Mouse (Mus musculus): ENCODE measurements at regions not wholly inside any gene's neighbourhood (a gene's known extent, or its start where the extent isn't known, plus 50 kb on each side); places are given as distances from the start of the nearest gene placed in this dataset.
A peak's percentile ranks its signal among the peaks of the same experiment; 100 is the strongest.

DNA sequence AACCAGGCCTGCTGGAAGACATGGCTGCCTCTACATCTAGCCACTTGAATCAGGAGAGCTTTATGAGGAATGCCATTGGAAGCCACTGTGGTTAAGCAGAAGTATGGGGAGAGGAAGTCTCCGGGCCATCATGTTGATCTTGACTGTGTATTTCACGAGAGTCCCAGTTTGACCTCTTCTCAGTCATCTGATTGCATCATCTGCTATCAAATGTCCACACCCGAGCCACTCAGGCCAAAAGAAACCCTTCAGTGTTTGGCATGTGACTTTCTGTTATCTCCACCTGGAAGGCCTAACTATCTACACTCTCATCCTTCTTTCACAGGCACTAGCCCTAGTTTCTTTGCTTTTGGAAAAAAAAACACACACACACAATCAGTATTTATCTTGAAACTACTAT is 186.9 kb upstream of the Id2 start:
- no peak for DNase-seq (ENCODE audit: low spot score)
- 89% methylated on average over 3 of the region's 3 CpGs for WGBS
- no peak for ATAC-seq (ENCODE audit: low read depth)
- no peaks in the 10 kb centered on the region for H3K4me1 ChIP-seq (ENCODE audit: control insufficient read depth, insufficient read depth, low read length)
- H3K27me3 ChIP-seq (replicated peaks; ENCODE audit: control insufficient read depth, insufficient read depth, low read length), result no peaks in the 10 kb centered on the region
- no peaks in the 10 kb centered on the region for H3K36me3 ChIP-seq (ENCODE audit: control insufficient read depth, insufficient read depth, low read length)
- no peak overlapping the region for H3K27ac ChIP-seq (replicated peaks; ENCODE audit: low read depth, low read length)
- H3K4me3 ChIP-seq (ENCODE audit: low read depth, low read length), result no peak overlapping the region
- no peaks in the 10 kb centered on the region for H3K9me3 ChIP-seq (ENCODE audit: control insufficient read depth, low read length)
- H3K4me2 ChIP-seq (ENCODE audit: low read depth, low read length), result no peak overlapping the region
- H3K9ac ChIP-seq (ENCODE audit: low read depth, low read length), result no peak overlapping the region

DNA sequence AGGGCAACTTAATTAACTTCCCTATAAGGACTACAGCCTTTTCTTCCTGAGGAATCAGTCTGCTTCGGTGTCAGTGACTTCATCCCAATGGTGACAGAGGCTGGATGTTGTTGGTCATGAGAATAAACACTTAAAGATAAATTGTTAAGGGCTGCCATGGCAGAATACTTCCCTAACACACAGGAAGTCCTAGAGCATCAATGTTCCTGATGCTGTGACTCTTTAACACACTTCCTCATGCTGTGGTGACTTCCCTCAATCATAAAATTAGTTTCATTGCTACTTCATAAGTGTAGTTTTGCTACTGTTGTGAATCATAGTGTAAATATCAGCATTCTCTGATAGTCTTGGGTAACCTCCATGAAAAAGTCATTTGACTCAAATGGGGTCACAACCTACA is 184.5 kb upstream of the Id2 start:
- no peak overlapping the region for H3K4me2 ChIP-seq (ENCODE audit: low read depth, low read length)
- no peaks in the 10 kb centered on the region for H3K27me3 ChIP-seq (replicated peaks; ENCODE audit: control insufficient read depth, insufficient read depth, low read length)
- no peaks in the 10 kb centered on the region for H3K9me3 ChIP-seq (ENCODE audit: control insufficient read depth, low read length)
- no peak for ATAC-seq (ENCODE audit: low read depth)
- no peak for DNase-seq (ENCODE audit: low spot score)
- no peak overlapping the region for H3K27ac ChIP-seq (replicated peaks; ENCODE audit: low read depth, low read length)
- 83% methylated on average over 1 of the region's 1 CpGs for WGBS
- no peaks in the 10 kb centered on the region for H3K4me1 ChIP-seq (ENCODE audit: control insufficient read depth, insufficient read depth, low read length)
- H3K36me3 ChIP-seq (ENCODE audit: control insufficient read depth, insufficient read depth, low read length), result no peaks in the 10 kb centered on the region
- no peak overlapping the region for H3K4me3 ChIP-seq (ENCODE audit: low read depth, low read length)
- no peak overlapping the region for H3K9ac ChIP-seq (ENCODE audit: low read depth, low read length)

DNA sequence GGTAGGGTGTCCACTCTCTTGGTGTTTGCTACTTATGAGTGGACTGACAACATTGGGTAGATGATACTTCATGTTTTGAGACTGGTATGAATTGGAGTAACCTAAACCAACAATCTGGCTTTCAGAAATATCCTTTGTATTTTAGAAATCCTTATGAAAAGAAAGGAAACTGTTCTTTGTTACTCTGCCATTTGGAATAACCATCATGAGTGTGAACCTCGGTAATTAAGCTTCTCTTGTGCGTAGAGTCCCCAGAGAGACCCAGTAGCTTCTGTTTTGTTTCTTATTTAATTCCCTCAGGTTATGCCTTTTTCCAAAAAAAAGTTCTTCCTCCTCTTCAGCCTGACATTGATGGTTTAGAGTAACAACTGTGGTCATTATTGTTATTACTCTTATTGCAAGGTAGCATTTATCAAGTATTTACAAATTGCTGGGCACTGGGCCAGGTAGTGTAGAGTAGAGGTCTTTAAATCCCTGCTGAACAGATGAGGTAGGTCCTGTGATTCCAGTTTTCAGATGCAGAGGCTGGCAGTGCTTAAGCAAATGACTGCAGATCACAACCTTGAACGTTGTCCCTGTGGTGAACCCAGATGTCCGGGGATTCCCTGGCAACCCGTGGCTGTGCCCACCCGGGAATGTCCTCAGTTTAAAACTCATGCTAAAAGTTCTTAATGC is 176.8 kb upstream of the Id2 start:
- no peak overlapping the region for H3K4me2 ChIP-seq (ENCODE audit: low read depth, low read length)
- 52% methylated on average over 6 of the region's 6 CpGs for WGBS
- DNase-seq (ENCODE audit: low spot score) (peak; percentile 76), ATAC-seq (ENCODE audit: low read depth) (peak; percentile 54; the same call in 1 of the 2 replicates)
- no peak overlapping the region for H3K27ac ChIP-seq (replicated peaks; ENCODE audit: low read depth, low read length)
- H3K4me3 ChIP-seq (ENCODE audit: low read depth, low read length), result no peak overlapping the region
- peaks cover 15% of the 10 kb centered on the region for H3K4me1 ChIP-seq (ENCODE audit: control insufficient read depth, insufficient read depth, low read length)
- no peak overlapping the region for H3K9ac ChIP-seq (ENCODE audit: low read depth, low read length)
- 0 out of 2 replicates have a peak, but pooled peaks cover 4% of the 10 kb centered on the region for H3K9me3 ChIP-seq (ENCODE audit: control insufficient read depth, low read length)
- no peaks in the 10 kb centered on the region for H3K36me3 ChIP-seq (ENCODE audit: control insufficient read depth, insufficient read depth, low read length)
- H3K27me3 ChIP-seq (replicated peaks; ENCODE audit: control insufficient read depth, insufficient read depth, low read length), result no peaks in the 10 kb centered on the region

DNA sequence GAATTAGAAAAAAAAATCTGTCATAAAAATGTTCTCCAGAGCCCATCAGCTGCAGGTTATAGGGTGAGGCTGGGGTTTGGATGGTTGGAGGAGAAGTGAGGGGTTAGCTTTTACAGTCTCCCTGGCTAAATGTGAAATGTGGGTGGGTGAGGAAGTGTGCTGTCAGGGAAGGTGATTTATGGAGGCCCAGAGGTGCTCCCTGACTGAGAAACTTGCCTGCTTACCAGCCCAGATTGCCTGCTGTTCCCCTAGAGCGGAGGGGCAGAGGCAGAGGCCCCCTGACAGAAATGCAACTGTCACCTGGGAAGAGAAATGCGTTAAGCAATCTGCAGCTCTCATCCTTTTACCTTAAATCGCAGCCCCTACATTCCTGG is 175.8 kb upstream of the Id2 start:
- 47% methylated on average over 3 of the region's 3 CpGs for WGBS
- no peak for ATAC-seq (ENCODE audit: low read depth)

DNA sequence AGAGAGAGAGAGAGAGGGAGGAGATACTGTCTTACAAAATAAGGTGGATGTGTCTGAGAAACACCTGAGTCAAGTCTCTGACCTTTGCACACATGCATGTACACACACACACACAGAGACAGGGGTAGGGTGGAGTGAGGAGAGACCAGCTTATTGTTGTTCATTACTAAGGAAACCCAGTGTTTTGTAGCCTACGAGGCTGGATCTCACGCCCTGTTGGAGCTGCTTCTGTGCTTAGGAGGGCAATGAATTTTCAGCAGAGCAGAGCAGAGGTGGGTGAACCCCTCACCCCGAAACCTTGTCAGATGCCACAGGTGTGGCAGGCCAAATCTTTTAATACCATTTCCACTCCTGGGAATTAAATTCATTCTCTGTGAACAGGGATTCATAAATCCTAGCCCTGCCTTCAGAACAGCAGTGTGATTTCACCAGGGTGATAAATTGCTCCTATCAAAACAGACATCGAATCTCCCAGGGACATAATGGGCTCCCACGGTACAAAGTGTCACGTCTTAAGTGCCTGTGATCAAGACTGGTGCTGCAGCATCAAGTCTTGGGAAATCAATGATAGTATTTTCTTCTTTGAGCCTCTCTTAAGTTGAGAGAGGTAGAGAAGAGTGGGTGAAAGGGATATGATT is 175.3 kb upstream of the Id2 start:
- Histone ChIP-seq H3K27ac (replicated peaks; ENCODE audit: low read depth, low read length) (no peak overlapping the region), H3K4me1 (ENCODE audit: control insufficient read depth, insufficient read depth, low read length) (peaks cover 15% of the 10 kb centered on the region), H3K4me3 (ENCODE audit: low read depth, low read length) (no peak overlapping the region), H3K27me3 (replicated peaks; ENCODE audit: control insufficient read depth, insufficient read depth, low read length) (no peaks in the 10 kb centered on the region), H3K36me3 (ENCODE audit: control insufficient read depth, insufficient read depth, low read length) (no peaks in the 10 kb centered on the region), H3K9me3 (ENCODE audit: control insufficient read depth, low read length) (0 out of 2 replicates have a peak, but pooled peaks cover 4% of the 10 kb centered on the region), H3K4me2 (ENCODE audit: low read depth, low read length) (no peak overlapping the region), H3K9ac (ENCODE audit: low read depth, low read length) (no peak overlapping the region)
- ATAC-seq (ENCODE audit: low read depth) (no peak), DNase-seq (ENCODE audit: low spot score) (no peak)
- WGBS, result 59% methylated on average over 6 of the region's 6 CpGs

More for the DNA sequence above, 175.8 kb upstream of the Id2 start:
- no peak overlapping the region for H3K4me3 ChIP-seq (ENCODE audit: low read depth, low read length)
- peaks cover 15% of the 10 kb centered on the region for H3K4me1 ChIP-seq (ENCODE audit: control insufficient read depth, insufficient read depth, low read length)
- H3K27me3 ChIP-seq (replicated peaks; ENCODE audit: control insufficient read depth, insufficient read depth, low read length), result no peaks in the 10 kb centered on the region
- no peak overlapping the region for H3K27ac ChIP-seq (replicated peaks; ENCODE audit: low read depth, low read length)
- no peaks in the 10 kb centered on the region for H3K36me3 ChIP-seq (ENCODE audit: control insufficient read depth, insufficient read depth, low read length)
- 0 out of 2 replicates have a peak, but pooled peaks cover 4% of the 10 kb centered on the region for H3K9me3 ChIP-seq (ENCODE audit: control insufficient read depth, low read length)
- H3K4me2 ChIP-seq (ENCODE audit: low read depth, low read length), result no peak overlapping the region
- H3K9ac ChIP-seq (ENCODE audit: low read depth, low read length), result no peak overlapping the region
- DNase-seq (ENCODE audit: low spot score), result no peak

DNA sequence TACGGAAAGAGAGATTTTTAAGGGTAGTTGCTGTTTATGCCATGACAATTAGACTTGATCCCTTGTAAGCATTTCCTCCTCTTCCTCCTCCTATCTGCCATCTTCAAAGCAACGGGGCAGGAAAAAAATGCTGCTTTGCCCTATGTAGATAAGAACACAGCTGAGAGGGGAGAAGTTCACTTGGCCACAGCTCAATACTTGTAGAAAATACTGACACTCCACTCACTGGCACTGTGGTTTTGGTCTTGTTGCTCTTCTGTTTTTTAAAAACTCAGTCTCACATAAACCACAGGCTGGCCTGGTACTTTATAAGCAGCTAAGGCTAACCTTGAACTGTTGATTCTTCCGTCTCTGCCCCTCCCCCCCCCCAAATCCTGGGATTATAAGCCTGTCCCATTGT is 172.9 kb upstream of the Id2 start:
- Histone ChIP-seq H3K27ac (replicated peaks; ENCODE audit: low read depth, low read length) (no peak overlapping the region), H3K4me2 (ENCODE audit: low read depth, low read length) (no peak overlapping the region), H3K36me3 (ENCODE audit: control insufficient read depth, insufficient read depth, low read length) (no peaks in the 10 kb centered on the region), H3K9me3 (ENCODE audit: control insufficient read depth, low read length) (no peaks in the 10 kb centered on the region), H3K4me1 (ENCODE audit: control insufficient read depth, insufficient read depth, low read length) (peaks cover 15% of the 10 kb centered on the region), H3K9ac (ENCODE audit: low read depth, low read length) (no peak overlapping the region), H3K27me3 (replicated peaks; ENCODE audit: control insufficient read depth, insufficient read depth, low read length) (no peaks in the 10 kb centered on the region), H3K4me3 (ENCODE audit: low read depth, low read length) (no peak overlapping the region)
- DNase-seq (ENCODE audit: low spot score) (no peak), ATAC-seq (ENCODE audit: low read depth) (no peak)
- WGBS, result 71% methylated on average over 3 of the region's 3 CpGs

DNA sequence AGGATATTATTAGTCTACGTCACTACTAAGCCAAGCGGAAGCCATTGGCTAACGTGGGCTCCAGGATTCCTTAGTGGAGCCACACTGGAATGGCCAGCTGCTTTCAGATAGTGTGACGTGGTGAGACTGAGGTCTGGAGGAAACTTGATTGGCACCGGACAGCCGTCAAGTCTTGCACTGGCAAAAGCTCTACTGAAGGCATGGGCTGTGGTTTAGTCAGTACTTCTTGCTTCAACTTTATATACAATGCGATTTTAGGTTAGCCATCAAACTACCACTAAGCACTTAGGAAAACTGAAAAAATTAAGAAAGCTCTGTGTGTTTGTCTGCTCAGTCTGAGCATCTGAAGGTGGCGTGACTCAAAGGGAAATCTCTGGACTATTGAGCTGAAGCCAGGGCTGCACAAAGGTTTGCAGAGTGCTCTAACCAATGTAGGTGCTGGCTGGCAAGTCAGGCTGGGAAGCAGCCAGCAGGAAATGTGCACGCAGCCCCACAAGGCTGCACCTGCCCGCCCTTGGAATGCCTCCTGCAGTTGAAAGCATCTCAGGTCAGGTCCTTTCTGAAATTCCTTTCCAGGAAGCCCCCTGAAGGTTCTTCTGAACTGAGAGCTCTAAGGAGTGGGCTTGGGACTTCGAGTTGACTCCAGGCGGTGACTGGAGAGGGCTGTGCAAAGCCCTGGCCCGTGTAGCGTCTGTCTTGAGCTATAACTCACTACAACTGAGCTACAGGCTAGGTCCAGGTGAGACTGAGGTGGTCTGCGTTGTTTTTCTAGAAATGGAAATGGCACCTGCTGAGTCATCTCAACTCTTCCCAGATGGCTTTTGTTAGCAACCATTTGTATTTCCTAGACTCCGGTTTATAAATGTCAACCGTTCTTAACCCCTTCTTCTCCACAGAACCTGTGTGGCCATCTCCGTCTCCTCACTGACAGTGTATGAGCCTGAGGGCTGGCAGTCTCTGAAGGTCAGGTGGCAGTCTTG is 172.2 kb upstream of the Id2 start:
- Histone ChIP-seq H3K27me3 (replicated peaks; ENCODE audit: control insufficient read depth, insufficient read depth, low read length) (no peaks in the 10 kb centered on the region), H3K4me1 (ENCODE audit: control insufficient read depth, insufficient read depth, low read length) (peaks cover 12% of the 10 kb centered on the region), H3K9ac (ENCODE audit: low read depth, low read length) (no peak overlapping the region), H3K27ac (replicated peaks; ENCODE audit: low read depth, low read length) (no peak overlapping the region), H3K9me3 (ENCODE audit: control insufficient read depth, low read length) (no peaks in the 10 kb centered on the region), H3K36me3 (ENCODE audit: control insufficient read depth, insufficient read depth, low read length) (no peaks in the 10 kb centered on the region), H3K4me3 (ENCODE audit: low read depth, low read length) (no peak overlapping the region), H3K4me2 (ENCODE audit: low read depth, low read length) (no peak overlapping the region)
- DNase-seq (ENCODE audit: low spot score), result no peak
- 59% methylated on average over 18 of the region's 18 CpGs for WGBS
- no peak for ATAC-seq (ENCODE audit: low read depth)

DNA sequence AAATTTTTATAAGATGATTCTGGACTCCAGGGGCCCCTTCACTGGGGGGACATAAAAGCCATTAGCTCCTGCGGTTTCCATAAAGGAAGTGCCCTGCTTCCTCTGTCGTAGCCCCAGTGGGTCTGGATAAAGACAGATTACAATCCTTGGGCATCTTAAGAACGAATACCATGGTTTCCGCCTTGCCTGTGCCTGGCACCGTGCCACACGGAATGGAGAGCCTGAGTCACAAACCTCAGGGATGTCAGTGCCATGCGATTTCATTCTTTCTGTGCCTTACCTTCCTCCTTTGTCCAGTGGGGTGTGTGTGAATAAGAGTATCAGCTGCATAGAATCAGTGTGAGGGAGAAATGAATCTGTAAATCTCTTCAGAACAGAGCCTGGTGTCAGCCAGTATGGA is 171.4 kb upstream of the Id2 start:
- H3K4me1 ChIP-seq (ENCODE audit: control insufficient read depth, insufficient read depth, low read length), result peaks cover 7% of the 10 kb centered on the region; the same call in 1 of the 2 replicates
- H3K27me3 ChIP-seq (replicated peaks; ENCODE audit: control insufficient read depth, insufficient read depth, low read length), result no peaks in the 10 kb centered on the region
- H3K9ac ChIP-seq (ENCODE audit: low read depth, low read length), result no peak overlapping the region
- no peak overlapping the region for H3K27ac ChIP-seq (replicated peaks; ENCODE audit: low read depth, low read length)
- 76% methylated on average over 7 of the region's 7 CpGs for WGBS
- H3K4me3 ChIP-seq (ENCODE audit: low read depth, low read length), result no peak overlapping the region
- no peak overlapping the region for H3K4me2 ChIP-seq (ENCODE audit: low read depth, low read length)
- H3K36me3 ChIP-seq (ENCODE audit: control insufficient read depth, insufficient read depth, low read length), result no peaks in the 10 kb centered on the region
- no peak for ATAC-seq (ENCODE audit: low read depth)
- DNase-seq (ENCODE audit: low spot score), result no peak
- no peaks in the 10 kb centered on the region for H3K9me3 ChIP-seq (ENCODE audit: control insufficient read depth, low read length)

Measured in embryonic facial prominence, embryonic 14.5 days (tissue).